Mouse (Mus musculus): ENCODE results near the gene Net1.

DNA sequence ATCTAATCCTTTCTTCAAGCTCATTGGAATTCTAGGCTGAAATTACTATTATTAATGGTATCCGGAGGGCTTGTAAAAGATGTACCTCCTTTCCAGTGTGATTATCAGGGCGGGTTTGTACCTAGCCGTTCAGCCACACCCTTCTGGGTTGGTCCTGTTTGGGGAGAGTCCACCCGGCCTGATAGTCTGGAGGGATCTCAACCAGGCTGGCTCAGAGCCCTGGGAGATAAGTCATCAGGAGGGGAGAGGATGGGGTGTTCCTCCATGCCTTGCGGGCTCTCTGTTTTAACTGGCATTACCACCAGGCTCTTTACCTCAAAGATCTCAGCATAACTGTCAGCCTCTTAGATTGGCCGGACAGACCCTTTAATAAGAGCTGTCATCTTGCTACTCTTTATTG, 50.9 kb downstream of the Net1 start:
- TF ChIP-seq CTCF (IDR thresholded peaks at IDR 0.05; ENCODE audit: low read depth) (no peak), EP300 (IDR thresholded peaks at IDR 0.05; ENCODE audit: low read depth) (peak; percentile 70; the same call in 1 of the 2 replicates)

Measured in liver, postnatal 0 days (tissue).